Mouse (Mus musculus): ENCODE measurements around the gene Gper1.

Gene Gper1

GRCm38 (mm10) chr5:139411665-139412314, 11.2 kb upstream of the Gper1 start:
- DNase-seq (ENCODE audit: low spot score): peak; percentile 66

GRCm38 (mm10) chr5:139413545-139413944, 9.4 kb upstream of the Gper1 start:
- no peak for DNase-seq (ENCODE audit: low spot score)

GRCm38 (mm10) chr5:139415001-139415400, 8.0 kb upstream of the Gper1 start:
- no peak for DNase-seq (ENCODE audit: low spot score)

- DNase-seq (ENCODE audit: low spot score): no peak
Measured at GRCm38 (mm10) chr5:139416942-139417341, 6.0 kb upstream of the Gper1 start.

- DNase-seq (ENCODE audit: low spot score): no peak
Measured at GRCm38 (mm10) chr5:139417480-139417879, 5.5 kb upstream of the Gper1 start.

- no peak for DNase-seq (ENCODE audit: low spot score)
Measured at GRCm38 (mm10) chr5:139418110-139418509, 4.8 kb upstream of the Gper1 start.

DNA sequence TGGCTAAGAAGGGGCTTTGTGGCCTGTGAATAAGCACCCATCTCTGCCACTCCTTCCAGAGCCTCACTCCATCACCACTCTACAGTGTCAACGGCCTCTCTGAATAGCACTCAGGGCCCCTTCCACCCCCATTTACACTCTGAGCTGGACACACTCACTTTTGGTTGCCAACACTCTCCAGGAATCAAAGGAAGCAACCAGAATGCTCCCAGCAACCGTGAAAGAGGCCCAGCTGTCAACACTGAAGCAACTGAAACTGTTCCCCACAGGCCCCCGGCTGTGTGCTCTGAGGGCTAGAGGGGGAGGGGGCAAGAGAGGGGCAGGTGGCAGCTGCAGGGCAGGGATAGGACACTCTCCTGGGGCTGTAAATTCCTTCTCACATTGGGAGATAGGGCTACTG, 4.3 kb upstream of the Gper1 start:
- DNase-seq (ENCODE audit: low spot score): no peak

DNA sequence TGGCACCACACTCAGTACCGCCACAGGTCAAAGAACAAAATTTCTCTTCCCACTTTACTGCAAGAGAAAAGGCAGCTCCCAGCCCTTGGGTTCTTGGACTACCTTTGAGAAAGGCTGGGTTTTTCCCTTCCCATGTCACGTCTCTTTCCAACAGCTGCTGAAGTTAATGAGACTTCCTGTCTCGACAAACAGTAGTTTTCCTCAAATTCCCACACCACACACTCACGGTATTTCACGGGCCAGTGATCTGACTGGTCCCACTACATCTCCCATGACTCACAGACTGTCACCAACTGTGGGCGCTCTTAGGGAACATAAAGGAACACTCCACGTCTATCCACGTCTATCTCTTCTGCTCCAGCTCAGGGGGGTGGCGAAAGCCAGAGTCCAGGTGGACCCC, 2.2 kb downstream of the Gper1 start:
- DNase-seq (ENCODE audit: low spot score): no peak

- DNase-seq (ENCODE audit: low spot score): no peak
Measured at GRCm38 (mm10) chr5:139427001-139427400, 4.0 kb downstream of the Gper1 start.

- no peak for DNase-seq (ENCODE audit: low spot score)
Measured at GRCm38 (mm10) chr5:139427989-139428388, 5.0 kb downstream of the Gper1 start.

GRCm38 (mm10) chr5:139429818-139430341, 6.9 kb downstream of the Gper1 start:
- peak; percentile 83 for DNase-seq (ENCODE audit: low spot score)

DNA sequence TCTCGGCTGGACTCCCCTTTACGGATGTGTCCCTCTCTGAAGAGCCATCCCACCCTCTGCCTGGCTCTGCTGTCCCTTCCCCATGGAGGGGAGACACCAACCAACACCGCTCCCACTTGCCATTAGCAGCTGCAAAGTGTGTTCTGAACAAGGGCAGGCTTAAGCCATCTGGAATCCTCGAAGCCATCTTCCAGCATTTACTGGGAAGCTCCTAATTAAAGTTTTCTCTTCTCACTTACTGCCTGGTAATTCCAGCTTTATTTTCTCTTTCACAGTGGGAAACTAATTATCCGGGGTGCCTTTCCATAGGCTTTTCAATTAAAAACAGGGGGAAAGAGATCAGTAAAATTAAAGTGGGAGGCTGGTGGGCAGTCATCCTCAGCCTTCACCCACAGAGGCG, 9.4 kb downstream of the Gper1 start:
- no peak for DNase-seq (ENCODE audit: low spot score)

DNA sequence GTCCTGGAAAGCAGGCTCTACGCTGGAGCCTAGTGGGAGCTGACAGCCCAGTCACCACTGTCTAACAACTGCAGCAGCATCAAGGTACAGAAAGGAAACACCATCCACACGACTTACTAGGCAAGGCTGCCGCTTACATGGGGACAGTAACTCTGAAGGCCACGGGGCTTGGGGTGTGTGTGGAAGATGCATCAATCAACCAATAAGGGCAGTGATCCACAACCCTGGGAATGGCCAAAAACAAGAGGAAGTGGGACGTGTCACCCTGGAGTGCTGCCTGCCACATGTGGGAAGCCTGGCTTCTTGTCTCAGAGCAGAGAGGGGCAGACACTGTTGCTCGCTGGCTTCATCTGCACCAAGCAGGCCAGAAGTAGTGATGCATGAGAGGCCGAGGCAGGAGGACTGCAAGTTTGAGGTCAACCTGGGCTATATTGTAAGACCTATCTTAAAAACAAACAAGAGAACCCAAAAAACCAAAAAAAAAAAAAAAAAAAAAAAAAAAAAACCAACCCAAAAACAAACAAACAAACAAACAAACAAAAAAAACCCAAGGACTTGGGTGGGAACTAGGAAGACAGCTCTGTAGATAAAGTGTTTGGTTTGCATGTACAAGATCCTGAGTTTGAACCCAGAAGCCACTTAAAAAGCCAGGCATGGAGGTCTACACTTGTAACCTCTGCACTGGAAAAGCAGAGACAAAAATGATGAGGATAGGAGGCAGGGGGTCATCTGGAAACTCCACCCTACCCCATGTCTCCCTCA, 10.0 kb downstream of the Gper1 start:
- DNase-seq (ENCODE audit: low spot score): no peak

GRCm38 (mm10) chr5:139433842-139434568, 11.1 kb downstream of the Gper1 start:
- peak; percentile 21 for DNase-seq (ENCODE audit: low spot score)

- peak; percentile 32 for DNase-seq (ENCODE audit: low spot score)
Measured at GRCm38 (mm10) chr5:139434940-139435339, 12.0 kb downstream of the Gper1 start.

- DNase-seq (ENCODE audit: low spot score): no peak
Measured at GRCm38 (mm10) chr5:139437769-139438168, 14.8 kb downstream of the Gper1 start.

- no peak for DNase-seq (ENCODE audit: low spot score)
Measured at GRCm38 (mm10) chr5:139438440-139438839, 15.5 kb downstream of the Gper1 start.

- no peak for DNase-seq (ENCODE audit: low spot score)
Measured at GRCm38 (mm10) chr5:139440451-139440850, 17.5 kb downstream of the Gper1 start.

DNA sequence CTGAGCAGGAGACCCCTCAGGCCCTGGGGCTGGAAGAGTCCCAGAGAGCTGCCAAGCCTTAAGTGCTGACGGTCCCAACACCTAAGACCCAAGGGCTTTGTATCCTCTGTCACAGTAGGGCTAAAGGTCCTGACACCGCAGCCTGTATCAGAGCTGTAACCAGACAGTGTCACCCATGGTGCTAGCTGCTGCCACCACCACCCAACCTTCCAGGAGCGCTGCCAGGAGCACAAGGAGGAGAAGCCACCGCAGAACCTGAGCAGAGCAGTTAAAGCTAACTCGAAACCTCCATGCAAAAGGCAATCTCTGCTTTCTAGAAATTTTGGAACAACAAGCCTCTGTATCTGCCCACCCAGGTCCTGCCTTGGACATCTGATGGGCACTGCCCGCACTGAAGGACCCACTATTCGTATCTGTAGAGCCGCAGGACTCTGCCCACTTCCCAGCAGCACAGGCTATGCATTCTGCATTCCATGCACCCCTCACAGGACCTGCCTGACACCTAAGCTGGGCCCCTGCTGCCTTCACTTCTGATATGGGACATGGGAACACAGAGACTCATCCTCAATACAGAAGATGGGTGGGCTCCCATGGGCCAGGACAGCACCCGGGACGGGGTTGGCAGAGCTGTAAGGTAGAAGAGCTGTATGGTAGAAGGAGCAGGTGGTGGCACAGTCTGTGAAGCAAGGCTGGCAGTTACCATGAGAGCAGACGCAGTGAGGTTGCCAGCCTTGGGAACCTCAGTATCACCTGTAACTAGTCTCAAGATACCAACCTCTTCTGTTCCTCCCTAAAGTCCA, 18.2 kb downstream of the Gper1 start:
- DNase-seq (ENCODE audit: low spot score): no peak

DNA sequence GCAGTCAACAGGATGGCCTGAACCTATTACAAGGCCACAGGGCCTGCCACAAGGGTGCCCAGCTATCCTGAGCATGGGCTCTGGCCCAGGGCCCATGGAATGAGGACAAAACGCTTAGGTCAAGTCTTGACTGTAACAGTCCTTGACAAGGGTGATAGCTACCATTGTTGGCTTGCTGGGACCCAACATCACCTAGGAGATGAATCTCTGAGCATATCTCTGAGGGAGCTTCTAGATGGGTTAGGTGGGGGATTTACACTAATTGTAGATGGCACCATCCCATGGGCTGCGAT, 18.7 kb downstream of the Gper1 start:
- no peak for DNase-seq (ENCODE audit: low spot score)

- DNase-seq (ENCODE audit: low spot score): no peak
Measured at GRCm38 (mm10) chr5:139442428-139442827, 19.5 kb downstream of the Gper1 start.

DNA sequence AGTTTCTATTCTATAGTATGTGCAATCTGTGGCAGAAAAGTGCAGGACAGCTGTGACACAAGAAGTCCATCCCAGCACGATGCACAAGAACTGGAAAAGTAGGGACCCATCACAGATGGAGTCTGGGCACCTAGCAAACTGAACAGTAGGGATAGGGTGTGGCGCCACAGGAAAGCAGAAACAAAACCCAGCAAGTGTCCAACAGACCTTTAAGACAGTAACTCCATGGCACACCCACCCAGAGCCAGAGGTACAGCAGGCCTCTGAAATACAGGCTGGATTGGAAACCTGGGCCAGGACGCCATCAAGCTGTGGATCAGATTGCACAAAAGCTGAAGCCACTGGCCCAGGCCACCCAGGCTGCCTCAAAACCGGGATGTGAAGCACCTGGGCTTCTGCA, 20.0 kb downstream of the Gper1 start:
- DNase-seq (ENCODE audit: low spot score): no peak

Measured in MN1 (cell line).